Mouse (Mus musculus) kidney, postnatal 4 days (tissue): ENCODE measurements around the gene Dusp22.

Experiments
- DNase-seq, 2 experiments: peaks; one replicate each; pipeline ENCODE4 v3.0.0; 2021; ENCODE audit warnings: mixed read lengths in 2 of 2

Gene Dusp22

DNA sequence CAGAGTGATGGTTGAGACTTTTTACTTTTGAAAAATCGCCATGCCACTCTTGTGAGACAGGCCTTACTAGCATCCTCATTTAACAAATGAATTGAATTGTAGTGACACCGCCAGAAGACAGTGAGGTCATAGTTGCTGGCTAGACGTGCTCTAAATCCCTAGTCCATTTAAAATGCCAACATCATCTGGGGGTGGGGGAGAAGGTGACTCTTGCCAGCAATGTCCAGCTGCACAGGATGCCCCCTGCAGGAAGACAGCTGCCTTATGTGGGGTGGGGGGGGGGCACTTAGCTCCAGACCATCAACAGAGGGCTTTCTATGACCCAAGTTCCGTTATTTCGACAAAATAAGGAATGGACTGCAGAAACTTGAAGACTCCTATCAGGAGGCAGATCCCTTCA lies 56.8 kb downstream of the Dusp22 start:
- no peak for DNase-seq

GRCm38 (mm10) chr13:30722601-30723000 lies 62.8 kb downstream of the Dusp22 start:
- DNase-seq, result peak in 1 of 2 experiments; percentile 18

GRCm38 (mm10) chr13:30723258-30723657 lies 63.5 kb downstream of the Dusp22 start:
- DNase-seq, result no peak

GRCm38 (mm10) chr13:30723858-30724257 lies 64.1 kb downstream of the Dusp22 start:
- no peak for DNase-seq

DNA sequence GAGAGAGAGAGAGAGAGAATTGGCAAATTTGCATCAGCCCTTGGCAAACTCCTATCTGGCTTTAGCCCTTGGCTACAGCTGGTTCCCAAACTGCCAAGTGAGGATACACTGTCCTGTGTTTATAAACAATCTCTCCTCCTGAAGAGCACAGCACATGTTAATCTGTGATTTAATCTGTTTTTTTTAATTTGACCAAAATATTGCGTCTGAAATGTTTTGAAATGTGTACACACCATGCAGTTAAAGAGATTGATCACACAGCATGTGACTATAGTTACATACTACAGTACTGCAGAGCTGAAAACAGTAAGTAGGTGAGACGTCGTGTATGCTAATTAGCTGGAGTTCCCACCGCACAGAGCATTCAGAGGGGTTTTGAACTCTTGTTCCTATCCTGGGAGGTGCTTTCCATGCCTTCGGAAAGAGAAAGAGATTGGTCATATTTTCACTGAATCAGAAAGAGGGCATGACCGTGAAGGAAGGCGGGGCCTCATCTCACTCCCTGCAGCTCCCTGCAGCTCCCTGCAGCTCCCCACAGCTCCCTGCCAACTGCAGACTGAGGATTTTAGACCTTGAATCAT lies 65.0 kb downstream of the Dusp22 start:
- DNase-seq, result no peak

GRCm38 (mm10) chr13:30726879-30727278 lies 67.1 kb downstream of the Dusp22 start:
- no peak for DNase-seq

DNA sequence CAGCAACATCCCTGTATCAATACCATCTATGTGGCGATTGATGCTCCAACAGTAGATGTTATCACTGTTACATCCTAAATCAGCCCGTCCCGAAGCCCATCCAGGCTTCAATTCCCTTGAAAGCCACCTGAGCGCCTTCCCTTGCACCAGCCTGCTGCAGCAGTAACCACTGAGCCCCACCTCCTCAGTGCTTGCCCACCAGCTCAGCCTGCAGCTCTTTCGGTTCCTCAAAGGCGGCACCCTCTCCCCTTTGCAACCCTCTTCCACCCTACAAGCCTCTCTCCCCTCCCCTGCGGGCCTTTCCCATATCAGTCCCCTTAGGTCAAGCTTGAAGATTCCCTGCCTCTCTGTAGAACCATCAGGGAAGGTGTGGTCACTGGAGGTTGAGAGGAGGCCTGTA lies 68.4 kb downstream of the Dusp22 start:
- no peak for DNase-seq

DNA sequence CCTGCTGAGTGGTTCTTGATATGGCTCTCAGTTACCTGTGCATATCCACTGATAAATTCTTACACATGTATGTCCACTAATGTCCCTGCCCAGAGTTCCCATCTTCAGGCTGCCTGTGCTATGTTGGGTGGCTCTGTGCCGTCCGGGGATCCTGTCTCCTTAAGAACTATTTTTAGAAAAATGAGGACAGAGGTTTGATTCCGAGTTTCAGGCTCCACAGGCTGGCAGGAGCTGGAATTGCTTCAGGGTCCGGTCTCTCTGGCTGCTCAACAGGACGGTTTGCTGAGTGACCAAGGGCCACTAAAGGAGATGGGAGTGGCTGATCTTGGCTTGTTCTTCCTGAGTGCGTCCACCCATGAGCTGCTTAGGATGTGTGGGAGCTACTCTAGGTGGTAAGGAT lies 69.4 kb downstream of the Dusp22 start:
- DNase-seq, result peak; percentile 25 to 40

DNA sequence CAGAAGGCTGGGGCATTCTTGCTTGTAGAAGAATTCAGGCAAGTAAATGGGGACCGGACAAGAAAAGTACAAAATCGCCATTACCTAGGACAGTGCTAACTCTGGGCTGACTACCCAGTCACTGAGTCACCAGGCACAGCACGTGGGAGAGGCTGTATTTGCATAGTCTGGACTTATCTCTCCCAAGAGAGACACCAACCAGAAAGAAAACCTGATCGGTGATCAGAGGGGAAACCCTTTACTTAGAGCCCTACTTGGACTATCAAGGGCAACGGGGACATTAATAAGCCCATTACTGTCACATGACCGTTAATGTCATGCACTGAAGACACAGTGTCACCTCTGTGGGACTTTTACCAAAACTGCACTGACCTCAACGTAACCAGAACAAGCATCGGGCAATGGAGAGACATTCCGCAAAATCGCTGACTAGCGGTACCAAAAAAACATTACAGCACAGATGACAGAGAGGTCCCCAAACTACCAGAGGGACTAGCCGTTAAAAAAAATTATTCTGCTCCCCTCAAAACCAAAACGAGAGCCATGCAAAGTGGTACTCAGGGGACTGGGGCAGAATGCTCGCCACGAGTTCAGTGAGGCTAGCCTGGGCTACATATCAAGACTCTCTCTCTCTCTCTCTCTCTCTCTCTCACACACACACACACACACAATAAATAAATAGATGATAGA lies 70.5 kb downstream of the Dusp22 start:
- no peak for DNase-seq

GRCm38 (mm10) chr13:30732709-30733445 lies 73.1 kb downstream of the Dusp22 start:
- DNase-seq, result no peak

DNA sequence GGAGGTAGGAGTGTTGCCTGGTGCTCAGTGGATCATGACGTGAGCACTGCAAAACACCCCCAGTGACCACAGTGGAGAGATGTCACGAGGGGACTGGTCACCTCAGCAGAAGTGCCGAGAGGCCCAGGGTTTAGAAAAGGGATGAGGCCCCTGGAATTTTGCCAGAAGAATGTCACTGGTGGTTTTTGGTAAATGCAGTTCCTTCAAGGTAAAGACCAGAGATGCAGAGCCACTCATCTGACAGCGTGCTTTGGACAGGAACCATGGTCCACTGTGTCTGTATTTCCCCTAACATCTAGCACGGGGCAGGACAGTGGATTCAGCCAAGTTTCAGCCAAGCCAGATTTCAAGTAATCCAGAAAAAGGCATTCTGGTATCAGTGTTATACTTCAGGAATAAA lies 76.9 kb downstream of the Dusp22 start:
- DNase-seq, result no peak

DNA sequence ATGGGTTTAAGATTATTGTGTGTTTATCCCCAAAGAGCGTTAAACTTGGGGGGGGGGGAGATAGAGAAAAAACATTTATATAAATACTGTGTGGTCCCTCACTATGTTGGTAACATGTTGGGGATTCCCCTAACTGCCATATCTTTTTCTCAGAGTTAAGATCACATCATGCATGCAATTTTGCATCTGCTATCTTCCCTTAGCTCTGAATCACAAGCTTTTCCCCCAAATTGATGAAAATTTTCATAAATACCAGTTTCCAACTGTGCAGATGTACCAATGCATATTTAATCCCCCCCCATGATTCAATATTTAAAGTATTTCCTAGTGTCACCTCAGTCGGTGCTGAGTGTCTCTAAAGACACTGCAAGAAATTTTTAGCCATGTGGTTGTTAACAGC lies 77.5 kb downstream of the Dusp22 start:
- DNase-seq, result no peak

GRCm38 (mm10) chr13:30738310-30738840 lies 78.6 kb downstream of the Dusp22 start:
- no peak for DNase-seq

DNA sequence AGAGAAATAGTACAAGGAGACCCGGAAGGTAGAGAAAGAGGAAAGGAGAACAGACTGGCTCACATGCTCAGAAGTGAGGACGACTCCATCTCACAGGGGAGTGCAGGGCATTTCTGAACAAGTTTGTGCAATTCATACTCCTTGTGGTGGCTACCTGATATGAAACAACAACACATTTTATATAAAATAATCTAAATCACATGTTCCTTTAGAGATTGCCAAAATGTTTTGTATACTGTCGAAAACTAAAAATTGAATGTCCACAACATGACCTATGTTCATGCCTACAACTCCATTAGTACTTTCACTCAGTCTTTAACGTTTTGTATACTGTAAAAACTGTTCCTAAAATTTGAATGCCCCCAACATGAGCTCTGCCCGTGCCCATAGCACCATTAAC lies 81.4 kb downstream of the Dusp22 start:
- DNase-seq, result no peak

- no peak for DNase-seq
Measured at GRCm38 (mm10) chr13:30742411-30742970, 82.7 kb downstream of the Dusp22 start.

DNA sequence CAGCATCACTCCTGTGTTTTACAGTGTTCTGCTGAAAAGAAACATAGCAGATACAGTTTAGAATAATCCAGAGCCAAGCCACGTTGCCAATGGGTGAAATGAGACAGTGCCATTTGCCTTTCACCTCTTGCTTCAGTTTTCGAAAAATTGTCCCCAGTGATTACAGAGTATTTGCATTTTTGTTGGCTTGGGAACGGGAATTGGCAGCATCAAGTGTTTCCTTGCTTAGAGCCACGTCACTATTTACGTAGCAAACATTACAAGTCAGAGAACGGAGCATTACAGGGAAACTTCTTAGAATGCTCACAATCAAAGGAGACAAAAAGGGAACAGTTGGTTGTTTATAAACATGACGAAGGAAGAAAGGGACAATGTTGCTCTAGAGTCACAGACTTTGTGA lies 85.3 kb downstream of the Dusp22 start:
- DNase-seq, result no peak

GRCm38 (mm10) chr13:30747068-30747467 lies 87.3 kb downstream of the Dusp22 start:
- no peak for DNase-seq

GRCm38 (mm10) chr13:30747504-30747903 lies 87.7 kb downstream of the Dusp22 start:
- no peak for DNase-seq

DNA sequence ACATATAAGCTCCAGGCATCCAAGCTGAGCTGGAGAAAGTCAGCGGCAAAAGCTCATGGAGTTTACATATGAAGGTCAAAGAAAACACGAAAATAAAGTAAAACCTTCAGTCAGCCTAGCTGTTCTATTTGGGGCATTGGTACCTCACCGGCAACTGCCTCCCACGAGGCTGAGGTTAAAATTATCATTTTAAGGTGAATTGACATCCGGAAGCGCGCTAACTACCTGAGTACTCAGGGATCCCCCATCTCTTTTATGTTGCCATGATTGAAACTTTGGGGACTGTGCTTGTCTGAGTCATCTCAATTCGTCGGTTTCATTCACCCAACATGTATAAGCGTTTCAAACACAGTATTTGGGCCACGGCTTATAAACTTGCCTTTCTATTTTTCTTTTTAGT lies 88.5 kb downstream of the Dusp22 start:
- DNase-seq, result no peak

DNA sequence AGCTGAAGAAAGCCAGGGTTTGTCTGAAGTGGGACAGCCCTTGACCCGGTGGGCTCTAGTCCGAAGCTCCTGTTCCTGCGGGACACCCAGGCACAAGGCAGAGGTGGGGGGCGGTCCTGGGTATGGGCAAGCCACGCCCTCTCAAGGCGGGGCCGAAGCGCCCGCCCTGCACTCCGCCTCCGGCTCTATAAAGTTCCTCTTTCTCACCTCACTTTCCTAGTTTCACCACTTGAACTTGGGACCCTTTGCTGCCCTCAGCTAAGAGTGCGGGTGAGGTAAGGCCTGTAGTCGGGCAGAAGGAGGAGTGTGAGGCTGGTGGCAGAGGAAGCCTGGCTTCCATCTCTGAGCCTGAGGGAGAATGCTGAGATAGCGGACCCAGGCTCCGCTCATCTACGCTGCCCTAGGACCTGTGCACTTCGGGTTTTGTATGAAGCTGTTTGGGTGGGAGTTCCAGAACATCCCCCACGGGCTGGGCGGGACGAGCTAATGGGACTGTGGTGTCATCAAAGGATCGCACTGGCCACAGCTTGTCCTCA lies 89.3 kb downstream of the Dusp22 start, which contains the start of gene Irf4:
Gene Irf4, plus strand, starts transcription at position 206 of the 536 bp plus-strand sequence.
- DNase-seq, result peak; percentile 52 to 63

- peak; percentile 8 for DNase-seq
Measured at GRCm38 (mm10) chr13:30749557-30750141, 89.8 kb downstream of the Dusp22 start.

DNA sequence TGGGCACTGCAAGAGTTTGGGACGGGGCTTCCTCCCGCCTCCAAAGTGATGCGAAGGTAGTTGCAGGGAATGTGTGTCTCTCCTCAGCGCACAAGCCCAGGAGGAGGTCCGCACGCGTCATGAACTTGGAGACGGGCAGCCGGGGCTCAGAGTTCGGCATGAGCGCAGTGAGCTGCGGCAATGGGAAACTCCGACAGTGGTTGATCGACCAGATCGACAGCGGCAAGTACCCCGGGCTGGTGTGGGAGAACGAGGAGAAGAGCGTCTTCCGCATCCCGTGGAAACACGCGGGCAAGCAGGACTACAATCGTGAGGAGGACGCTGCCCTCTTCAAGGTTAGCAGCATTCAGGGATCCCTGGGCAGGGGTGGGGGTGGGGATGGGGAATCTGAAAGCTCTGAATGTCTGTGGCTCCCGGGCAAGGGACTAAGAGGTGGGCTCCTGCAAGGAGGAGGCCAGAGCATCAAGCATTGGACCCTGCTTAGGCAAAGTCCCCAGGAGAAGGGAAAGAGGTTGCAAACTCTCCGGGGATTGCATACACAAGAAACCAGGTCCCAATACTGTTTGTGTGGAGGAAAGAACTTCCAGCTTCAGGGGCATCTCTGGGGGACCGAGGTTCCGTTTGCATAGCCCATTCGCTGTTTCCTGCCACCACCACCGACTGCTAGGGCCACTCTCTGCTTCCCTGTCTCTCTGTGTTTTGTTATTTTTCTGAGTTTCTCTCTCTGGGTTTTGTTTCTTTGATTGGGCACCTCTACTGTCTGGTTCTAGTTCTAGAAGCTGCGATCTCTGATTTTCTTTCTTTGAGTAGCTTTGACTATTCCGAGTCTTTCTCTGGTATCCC lies 90.9 kb downstream of the Dusp22 start:
- peak; percentile 18 to 44 for DNase-seq
